Mouse (Mus musculus): ENCODE data around the gene Mdga2.

Mdga2 gene

DNA sequence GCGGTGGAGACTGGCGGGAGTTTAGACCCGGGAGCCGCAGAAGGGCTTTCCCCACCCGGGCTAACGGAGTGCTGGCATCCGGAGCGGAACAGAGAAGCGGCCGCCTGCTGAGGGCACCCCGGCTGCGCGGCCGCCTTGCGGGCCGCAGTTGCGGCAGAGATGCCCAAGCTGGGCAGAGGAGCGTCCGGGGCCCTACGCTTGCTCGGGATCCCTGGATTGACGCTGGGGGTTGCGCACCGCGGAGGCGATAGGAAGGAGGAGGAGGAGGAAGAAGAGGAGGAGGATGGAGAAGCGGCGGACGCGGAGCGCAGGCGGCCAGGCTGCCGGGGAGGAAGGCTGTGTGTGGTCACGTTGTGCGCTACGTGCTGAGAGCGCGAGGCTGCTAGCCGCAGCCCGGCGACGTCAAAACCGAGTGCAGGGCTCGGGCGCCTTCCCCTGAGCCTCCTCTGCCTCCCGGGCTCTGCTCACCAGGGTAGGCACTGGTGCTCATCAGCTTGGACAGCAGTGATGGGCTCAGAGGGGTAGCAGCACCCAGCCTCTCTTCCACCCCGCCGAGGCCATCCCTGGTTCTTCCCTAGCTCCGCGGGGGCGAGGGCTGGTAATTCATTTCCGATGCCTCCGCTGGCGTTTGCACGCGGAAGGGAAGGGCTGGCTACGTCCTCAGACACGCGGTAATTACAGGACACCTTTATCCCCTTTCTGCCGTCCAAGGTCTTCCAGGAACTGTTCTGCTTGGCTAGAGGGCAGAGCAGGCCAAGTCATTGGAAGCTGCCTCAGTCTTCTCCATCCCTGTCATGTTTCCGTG, at the start of gene Mdga2:
Gene Mdga2, minus strand, starts transcription at position 329 of the 805 bp plus-strand sequence.
- DNase-seq = no peak

DNA sequence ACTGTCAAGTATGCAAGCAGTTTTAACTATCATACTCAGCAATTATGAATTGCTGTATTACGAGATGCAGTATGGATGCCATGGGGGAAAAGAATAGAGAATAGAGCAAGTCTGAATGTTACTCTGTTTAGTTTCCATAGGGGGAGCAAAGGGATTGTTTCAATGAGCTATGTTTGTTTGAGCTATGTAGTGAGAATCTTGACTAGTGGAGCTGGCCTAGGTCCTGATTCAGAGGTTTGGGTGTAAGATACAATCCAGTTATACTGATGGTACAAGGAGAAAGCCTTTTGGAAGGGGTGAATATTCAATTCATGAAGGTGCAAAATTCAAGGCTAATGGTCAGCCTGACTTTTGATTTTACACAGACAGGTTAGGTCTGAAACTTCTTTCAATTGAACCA, 45.1 kb upstream of the Mdga2 start:
- no peak for DNase-seq

DNA sequence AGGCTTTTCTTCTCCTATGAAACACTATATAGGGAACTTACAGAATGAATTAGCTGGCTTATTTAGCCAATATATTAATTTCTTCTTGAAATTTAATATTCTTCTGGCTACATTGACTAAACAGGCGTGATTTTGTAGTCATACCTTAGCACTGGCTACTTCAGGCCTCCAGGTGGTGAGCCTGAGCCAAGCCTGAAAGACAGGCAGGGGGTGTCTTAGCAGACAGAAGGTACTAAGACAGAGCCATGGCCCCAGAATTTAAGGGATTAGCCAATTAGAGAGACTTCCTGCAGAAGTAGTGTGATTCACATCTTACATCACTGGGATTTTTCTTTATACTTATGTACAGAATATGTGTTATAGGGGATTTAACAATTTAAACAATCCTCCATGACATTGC, 1.2 kb upstream of the Mdga2 start:
- no peak for DNase-seq

DNA sequence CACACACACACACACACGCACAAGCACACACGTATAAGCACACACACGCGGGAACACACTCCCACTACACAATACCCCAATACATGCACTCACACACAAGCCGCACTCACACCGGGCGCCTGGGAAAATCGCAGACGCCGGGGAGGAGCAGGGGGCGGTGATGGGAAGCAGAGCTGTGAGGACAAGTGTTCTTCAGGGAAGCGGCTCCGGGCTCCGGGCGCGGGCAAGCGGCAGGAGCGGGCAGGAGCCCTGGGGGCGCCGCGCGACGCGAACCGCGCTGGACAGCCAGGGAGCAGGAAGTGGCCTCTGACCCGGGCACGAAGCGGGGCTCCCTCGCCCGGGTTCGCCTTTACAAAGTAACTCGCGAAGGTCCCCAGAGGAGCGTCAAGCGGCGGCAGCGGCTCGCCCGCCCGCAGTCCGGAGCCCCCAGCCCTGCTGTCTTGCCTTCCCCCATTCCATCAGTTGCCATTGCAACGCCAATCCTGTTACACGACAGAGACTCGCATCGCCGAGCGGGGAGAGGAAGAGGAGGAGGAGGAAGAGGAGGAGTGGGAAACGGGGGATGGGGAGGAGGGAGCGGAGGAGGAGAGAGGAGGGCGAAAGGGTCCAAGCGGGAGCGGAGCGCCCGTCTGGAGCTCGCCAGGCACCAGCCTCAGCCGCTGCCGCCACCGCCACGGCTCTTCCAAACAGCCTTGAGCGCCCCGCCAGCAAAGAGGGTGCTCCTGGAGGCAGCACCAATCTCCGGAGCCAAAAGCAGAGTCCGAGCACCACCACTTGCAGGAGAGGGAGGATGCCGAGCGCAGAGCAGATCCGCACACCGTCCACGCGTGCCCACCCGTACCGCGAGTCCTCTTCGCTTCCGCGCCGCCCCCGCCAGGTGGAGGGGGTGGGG, 774 bp downstream of the Mdga2 start:
- no peak for DNase-seq

DNA sequence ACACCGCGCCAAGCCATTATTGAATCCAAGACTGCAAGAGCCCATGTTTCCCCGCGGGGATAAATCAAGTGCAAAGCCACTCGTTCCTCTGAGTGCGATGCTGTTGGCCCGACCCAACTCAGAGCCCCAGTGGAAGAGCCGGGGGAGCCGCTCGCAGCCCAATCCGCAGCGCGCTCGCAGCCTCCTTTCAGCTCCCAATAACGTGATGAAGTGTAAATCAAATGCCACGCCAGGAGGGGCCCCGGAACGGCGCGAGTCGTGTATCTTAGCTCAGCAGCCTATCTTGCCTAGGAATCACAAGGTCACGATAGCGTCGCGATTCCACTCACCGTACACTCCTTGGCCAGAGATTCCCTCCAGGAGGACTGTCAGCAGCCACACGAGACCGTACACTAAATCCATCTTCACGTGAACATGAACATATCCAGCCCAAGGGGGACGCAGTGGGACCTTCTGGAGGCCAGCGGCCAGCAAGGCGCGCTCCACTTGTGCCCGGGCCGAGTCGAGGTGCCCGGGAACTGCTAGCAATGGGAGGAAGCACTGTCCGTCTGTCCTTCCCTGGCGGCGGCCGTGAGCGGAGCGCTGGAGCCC, 1.6 kb downstream of the Mdga2 start:
- DNase-seq = no peak

DNA sequence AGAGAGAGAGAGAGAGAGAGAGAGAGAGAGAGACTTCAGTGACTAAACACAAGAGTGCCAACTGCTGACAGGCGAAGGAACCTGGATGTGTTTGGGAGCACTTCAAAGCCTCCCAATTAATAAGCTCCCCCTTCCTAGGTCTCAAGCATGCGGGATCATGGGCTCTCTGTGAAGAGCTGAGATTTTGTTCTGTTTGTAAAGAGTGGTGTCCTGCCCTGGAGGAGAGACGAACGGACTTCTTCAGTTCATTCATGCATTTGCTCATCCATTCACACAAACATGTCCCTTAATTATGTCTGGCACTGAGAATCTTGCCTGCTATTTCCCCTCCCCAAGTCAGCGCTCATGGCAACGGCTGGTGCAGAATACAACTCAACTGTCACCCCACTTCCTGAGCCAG, 2.3 kb downstream of the Mdga2 start:
- DNase-seq = no peak

DNA sequence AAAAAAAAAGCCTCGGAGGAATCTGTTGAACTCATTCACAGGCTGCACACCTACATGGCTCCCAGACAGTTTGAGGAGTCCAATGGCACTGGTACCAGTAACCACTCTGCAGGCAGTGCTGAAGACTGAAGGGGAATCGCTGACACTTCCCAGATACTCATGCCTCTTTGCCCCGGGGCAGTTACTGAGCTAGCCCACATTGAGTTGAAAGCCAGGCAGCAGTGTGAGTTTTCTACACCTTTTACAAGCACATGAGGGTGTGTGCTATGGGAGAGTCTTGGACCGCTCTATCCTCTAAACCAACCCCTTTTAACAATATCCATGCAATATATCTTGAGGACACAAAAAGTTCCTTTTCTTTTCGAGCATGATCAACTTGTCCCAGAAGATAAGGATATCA, 2.8 kb downstream of the Mdga2 start:
- no peak for DNase-seq

DNA sequence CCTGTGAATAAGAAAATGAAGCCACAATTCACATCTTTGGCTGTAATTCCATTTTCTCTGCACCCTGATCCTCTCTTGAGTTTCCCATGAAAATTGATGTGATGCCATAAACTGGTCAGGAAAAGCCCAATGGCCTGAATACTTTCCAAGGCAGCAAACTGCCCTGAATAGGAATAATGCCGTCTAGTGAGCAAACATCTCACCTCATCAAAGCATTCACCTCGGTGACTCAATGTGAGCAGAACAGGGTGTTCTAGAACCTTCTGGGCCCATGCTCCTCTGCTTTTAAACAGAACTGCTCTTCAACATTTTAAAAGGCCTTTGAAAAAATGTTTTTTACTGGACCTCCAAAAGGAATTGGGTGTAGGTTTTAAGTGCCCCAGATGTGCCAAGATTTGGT, 9.5 kb downstream of the Mdga2 start:
- DNase-seq = no peak

DNA sequence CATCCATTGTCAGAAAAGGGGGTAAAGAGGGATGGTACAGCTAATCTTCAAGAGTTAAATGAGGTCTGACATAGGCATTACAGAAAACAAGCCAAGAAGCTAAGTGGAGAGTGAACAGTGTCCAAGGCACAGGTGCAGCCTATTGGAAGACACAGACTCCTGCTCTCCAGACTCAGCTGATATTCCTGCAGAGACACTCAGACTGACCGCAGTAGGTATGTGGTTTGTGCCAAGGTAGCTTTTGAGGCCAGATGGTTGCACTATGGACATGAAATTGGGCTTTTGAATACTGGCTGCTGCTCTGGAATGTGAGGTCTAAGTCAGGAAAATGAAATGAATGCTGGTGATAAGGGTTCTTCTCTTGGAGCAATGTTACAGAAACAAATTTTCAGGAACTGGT, 44.2 kb downstream of the Mdga2 start:
- DNase-seq = no peak

DNA sequence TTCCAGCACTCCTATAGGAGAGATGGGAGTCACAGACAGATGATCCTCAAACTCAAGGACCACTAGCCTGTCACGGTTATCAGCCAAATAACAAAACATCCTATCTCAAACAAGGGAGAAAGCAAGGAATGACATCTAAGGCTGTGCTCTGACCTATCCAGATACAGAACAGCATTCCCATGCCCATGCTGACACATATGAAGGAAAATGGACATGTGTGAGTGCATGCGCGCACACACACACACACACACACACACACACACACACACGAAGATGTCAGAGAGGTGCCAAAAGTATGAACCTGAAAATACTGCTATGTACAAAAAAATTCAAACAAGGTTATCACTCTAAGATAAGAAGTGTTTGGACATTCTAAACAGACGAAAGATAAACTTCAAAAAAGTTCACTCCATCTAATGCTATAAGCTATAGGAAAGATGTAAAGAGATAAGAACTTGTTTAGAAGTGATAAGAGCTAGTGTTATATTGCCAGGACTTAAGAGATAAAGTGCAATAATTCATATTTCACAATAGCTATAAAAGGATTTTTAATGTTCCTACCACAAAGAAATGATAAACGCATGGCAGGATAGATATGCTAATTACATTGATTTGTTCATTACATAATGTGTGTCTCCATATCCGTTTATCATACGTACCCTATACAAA, 65.6 kb downstream of the Mdga2 start:
- no peak for DNase-seq

DNA sequence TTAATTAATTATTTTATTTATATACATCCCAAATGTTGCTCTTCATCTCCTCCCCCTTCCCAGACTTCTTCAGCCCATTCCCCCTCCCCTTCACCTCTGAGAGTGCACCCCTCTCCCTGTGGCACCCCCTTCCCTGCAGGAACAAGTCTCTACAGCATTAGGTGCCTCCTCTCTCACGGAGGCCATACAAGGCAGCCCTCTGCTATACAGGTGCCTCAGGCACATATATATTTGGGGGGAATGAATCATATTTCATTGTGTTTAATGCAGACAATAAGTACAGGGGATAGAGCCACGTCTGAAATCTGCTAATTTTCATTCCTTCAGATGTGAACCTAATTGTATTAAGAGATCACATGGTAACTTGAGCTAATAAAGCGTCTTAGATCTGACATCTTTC, 69.3 kb downstream of the Mdga2 start:
- DNase-seq = no peak

DNA sequence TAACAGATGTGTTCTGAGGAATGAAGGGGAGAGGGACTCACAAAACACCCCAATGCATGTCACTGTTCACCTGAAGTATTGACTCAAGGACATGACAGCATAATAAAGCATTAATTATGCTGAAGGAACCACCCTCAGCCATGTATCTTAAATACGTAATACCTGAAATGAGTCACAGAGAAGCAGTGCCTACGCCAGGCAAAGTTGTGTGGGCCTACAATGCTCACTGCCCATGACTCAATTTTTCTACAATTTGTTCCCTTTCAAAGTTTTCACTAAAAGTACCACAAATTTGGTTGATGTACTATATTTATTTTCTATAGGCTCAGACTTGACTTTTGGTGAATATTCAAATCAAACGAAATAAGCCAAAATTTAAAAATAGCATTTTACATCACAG, 80.7 kb downstream of the Mdga2 start:
- no peak for DNase-seq

DNA sequence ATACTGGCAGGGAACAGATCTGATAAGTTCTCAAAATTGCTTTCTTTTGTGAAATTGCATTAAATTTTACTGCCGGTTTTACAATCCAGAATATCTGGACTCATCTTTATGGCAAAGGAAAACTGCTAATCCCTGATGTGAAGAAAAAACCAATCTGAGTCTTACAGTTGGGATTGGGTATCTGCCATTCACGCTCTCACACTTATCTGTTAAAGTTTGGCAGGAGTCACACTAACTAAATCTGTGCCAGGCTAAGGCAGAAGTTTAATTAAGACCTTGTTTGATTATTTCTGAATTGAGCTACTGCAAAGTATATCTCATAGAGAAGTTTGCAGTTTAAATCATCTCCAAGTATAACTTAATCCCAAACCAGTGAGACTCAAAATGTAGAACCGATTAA, 82.2 kb downstream of the Mdga2 start:
- no peak for DNase-seq

DNA sequence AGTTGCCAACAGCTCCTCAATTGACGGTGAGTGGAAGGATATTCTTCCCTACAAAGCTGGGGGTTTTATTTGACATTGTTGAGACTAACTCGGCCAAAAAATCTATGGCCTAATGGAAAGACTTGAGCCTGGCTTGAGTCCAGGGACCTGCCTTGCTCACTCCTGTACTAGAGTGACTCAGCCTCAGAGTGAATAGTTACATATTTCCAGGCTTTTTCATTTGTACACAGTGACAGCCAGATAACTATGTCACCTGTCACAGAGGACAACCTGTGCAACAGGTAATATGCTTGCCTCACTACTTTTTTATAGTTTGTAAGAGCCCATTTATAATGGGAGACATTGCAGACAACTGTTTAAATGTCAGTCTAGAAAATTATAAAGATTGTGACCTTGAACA, 94.9 kb downstream of the Mdga2 start:
- DNase-seq = no peak

DNA sequence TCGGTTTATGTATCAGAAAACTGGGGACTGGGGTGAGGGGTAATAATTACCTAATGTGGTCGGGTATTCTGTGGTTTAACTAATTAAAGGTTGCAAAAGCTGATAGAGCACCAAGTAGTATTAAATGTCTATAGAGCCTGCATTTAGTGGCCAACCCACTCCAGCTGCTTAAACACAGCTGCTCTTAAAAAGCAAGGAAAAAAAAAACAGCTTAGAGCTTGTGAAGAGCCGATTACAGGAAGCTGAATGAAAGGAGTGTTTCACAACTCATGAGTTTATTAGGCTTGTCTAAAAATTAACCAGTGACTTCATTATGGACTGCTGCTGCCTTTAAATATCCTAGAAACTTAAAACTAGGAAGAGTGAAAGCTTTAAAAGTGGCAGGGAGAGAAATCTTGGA, 98.5 kb downstream of the Mdga2 start:
- DNase-seq = no peak

DNA sequence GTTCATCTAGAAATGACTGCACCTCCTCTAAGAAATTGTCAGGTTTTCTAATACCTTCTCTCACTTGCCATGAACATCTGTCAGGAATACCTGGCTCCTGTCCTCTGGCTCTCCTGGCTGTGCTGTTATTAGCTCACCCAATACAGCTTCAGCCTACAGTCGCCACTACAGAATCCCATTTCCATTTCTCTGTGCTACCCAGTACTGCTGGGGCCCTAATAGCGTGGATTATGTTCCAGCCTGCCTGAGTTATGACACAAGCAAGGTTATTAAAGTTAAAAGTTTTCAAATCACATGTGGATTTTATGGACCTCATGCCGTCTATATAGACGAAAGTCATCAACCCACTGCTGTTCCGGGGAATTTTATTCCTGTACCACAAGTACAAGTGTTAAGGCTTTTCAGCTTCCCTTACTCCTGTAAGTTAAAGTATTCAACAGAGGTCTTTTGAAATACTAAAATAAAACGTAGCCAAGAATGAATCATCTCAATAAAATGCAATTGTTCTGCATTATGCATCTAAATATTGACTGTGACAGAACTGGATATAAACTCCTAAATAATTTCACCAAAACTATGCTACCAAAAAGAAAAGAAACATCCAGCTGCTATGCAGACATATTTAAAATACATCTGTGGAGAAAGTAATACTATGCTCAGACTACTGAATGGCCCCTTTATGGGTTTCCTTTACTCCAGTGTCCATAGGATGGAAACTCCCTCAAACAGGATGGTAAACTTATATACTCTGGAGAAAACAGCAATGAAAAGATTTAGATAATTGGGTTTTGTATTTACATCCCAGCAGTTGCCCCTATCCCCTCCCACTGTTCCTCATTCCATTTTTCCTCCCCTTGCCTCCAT, 103.5 kb downstream of the Mdga2 start:
- no peak for DNase-seq

DNA sequence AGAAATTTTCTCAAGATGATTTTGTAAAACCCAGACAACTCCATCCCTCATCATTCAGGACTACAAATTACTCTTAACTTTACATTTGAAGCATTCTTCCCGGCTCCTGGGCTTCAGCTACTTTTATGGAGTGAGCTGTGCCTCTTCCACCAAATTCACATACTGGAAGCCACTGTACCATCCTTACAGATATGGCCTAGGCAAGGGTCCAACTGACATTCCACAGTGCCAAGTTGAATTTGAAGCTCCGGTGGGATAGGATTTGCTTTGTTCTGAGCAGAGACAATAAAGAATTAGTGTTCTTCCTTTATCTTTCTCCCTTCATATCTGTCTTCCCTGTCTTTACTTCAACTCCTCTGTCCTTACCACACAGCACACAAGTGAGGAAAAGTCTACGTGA, 118.2 kb downstream of the Mdga2 start:
- DNase-seq = no peak

DNA sequence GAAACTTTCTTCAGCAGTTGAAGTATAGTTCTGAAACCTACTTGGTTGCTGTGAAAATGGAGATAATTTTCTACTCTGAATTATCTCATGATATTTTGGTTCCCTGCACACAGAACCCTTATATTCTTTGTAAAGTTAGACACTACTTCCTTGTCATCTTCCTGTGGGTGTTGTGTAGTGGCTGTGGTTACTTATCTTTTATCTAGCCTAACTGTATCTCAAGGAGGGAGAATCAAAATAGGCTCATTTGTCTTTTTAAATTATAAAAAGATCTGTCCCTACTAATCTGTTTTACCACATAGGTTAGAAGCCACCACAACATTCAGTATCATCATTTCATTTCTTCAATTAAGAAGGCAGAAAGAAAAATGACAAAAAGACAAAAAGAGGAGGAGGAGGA, 127.9 kb downstream of the Mdga2 start:
- DNase-seq = no peak

DNA sequence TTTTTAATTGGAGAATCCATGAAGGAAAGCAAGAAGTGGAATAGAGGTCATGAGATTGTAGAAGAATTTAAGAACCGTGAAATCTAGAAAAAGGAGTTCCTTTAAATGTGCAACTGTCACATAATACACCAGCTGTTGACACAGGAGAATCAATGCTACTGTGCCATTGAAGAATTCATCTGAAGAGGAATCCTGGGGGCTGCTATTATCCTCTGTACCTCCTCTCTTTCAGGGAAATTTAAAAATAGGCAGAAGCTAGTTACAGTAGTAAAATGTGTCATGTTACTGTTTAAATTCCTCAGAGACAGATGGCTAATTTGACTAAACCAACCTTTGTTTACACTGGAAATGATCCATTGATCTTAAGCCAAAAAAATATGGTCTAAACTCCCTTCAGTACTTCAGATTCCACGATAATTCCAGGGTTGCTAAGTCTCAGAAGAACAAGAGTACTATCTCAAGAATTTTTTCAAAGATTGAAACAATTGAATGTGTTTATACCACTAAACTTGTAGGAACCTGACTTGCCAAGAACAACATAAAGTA, 131.9 kb downstream of the Mdga2 start:
- no peak for DNase-seq

DNA sequence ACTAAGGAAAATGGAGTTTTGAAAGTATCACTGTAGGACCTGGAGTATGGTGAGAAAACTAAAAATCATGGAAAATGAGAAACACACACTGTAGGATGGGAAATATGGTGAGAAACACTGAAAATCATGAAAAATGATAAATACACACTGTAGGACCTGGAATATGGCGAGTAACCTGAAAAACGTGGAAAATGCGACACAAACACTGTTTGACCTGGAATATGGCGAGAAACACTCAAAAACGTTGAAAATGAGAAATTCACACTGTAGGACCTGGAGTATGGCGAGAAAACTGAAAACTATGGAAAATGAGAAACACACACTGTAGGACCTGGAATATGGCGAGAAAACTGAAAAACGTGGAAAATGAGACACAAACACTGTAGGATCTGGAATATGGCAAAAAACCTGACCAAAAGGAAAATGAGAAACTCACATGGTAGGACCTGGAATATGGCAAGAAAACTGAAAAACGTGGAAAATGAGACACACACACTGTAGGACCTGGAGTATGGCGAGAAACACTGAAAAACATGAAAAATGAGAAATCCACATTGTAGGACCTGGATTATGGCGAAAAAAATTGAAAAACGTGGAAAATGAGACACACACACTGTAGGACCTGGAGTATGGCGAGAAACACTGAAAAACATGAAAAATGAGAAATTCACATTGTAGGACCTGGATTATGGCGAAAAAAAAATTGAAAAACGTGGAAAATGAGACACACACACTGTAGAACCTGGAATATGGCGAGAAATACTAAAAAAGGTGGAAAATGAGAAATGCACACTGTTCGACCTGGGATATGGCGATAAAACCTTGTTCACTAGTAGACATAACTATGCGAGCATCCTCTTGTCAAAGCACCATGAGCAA, 163.0 kb downstream of the Mdga2 start:
- no peak for DNase-seq

DNA sequence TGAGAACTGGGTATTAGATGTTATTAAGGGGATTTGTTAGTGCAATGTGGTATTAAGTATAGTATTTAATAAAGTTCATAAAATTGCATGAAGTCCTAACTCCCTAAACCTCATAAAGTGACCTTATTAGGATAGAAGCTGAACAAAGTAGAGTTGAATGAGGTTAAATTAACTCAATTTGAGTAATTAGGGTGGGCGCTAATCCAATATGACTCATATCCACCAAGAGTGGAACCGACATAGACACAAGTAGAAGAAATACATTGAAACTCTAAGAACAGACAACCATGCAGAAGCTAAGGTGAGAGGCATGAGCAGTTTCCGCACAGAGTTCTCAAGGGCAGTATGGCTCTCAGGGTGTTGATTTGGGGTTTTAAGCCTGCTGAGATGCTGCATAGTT, 165.7 kb downstream of the Mdga2 start:
- DNase-seq = no peak
